Mouse (Mus musculus): ENCODE results near the gene Endod1.
A peak's percentile ranks its signal among the peaks of the same experiment; 100 is the strongest.
"Not testable (repeated sequence)": the region's sequence is repeated elsewhere in the genome, so short reads cannot be mapped to it uniquely, and the experiment has no call there.

The Endod1 gene

GRCm38 (mm10) chr9:14380386-14381285, 671 bp downstream of the Endod1 start:
- DNase-seq (ENCODE audit: low read depth, low spot score) = peak; percentile 84

- DNase-seq (ENCODE audit: low read depth, low spot score) = no peak
Observed at GRCm38 (mm10) chr9:14379769-14380385, 1.4 kb downstream of the Endod1 start.

- no peak for DNase-seq (ENCODE audit: low read depth, low spot score)
Observed at GRCm38 (mm10) chr9:14378151-14378550, 3.2 kb downstream of the Endod1 start.

GRCm38 (mm10) chr9:14376149-14376548, 5.2 kb downstream of the Endod1 start:
- peak; percentile 59 for DNase-seq (ENCODE audit: low read depth, low spot score)

- DNase-seq (ENCODE audit: low read depth, low spot score) = no peak
Observed at GRCm38 (mm10) chr9:14372440-14372839, 8.9 kb downstream of the Endod1 start.

- DNase-seq (ENCODE audit: low read depth, low spot score) = no peak
Observed at GRCm38 (mm10) chr9:14369271-14369670, 12.0 kb downstream of the Endod1 start.

GRCm38 (mm10) chr9:14367850-14368249, 13.5 kb downstream of the Endod1 start:
- DNase-seq (ENCODE audit: low read depth, low spot score) = no peak

GRCm38 (mm10) chr9:14365481-14366125, 15.7 kb downstream of the Endod1 start:
- peak; percentile 29 for DNase-seq (ENCODE audit: low read depth, low spot score)

- no peak for DNase-seq (ENCODE audit: low read depth, low spot score)
Observed at GRCm38 (mm10) chr9:14364719-14365118, 16.6 kb downstream of the Endod1 start.

- DNase-seq (ENCODE audit: low read depth, low spot score) = no peak
Observed at GRCm38 (mm10) chr9:14363540-14363939, 17.8 kb downstream of the Endod1 start.

GRCm38 (mm10) chr9:14362068-14362768, 19.1 kb downstream of the Endod1 start:
- no peak for DNase-seq (ENCODE audit: low read depth, low spot score)

GRCm38 (mm10) chr9:14357033-14357432, 24.3 kb downstream of the Endod1 start:
- no peak for DNase-seq (ENCODE audit: low read depth, low spot score)

- no peak for DNase-seq (ENCODE audit: low read depth, low spot score)
Observed at GRCm38 (mm10) chr9:14354852-14355251, 26.5 kb downstream of the Endod1 start.

GRCm38 (mm10) chr9:14352337-14352736, 29.0 kb downstream of the Endod1 start:
- peak; percentile 53 for DNase-seq (ENCODE audit: low read depth, low spot score)

GRCm38 (mm10) chr9:14350787-14351186, 30.5 kb downstream of the Endod1 start:
- DNase-seq (ENCODE audit: low read depth, low spot score) = no peak

GRCm38 (mm10) chr9:14349380-14349779, 31.9 kb downstream of the Endod1 start:
- no peak for DNase-seq (ENCODE audit: low read depth, low spot score)

- peak; percentile 42 for DNase-seq (ENCODE audit: low read depth, low spot score)
Observed at GRCm38 (mm10) chr9:14348416-14348815, 32.9 kb downstream of the Endod1 start.

- DNase-seq (ENCODE audit: low read depth, low spot score) = not testable (repeated sequence)
Observed at GRCm38 (mm10) chr9:14345866-14346265, 35.4 kb downstream of the Endod1 start.

- peak; percentile 77 for DNase-seq (ENCODE audit: low read depth, low spot score)
Observed at GRCm38 (mm10) chr9:14342041-14342668, 39.2 kb downstream of the Endod1 start.

- no peak for DNase-seq (ENCODE audit: low read depth, low spot score)
Observed at GRCm38 (mm10) chr9:14338701-14339100, 42.6 kb downstream of the Endod1 start.

GRCm38 (mm10) chr9:14336901-14337300, 44.4 kb downstream of the Endod1 start:
- no peak for DNase-seq (ENCODE audit: low read depth, low spot score)

Measured in CD4-positive helper T cell, adult 2 months (primary cell).